Mouse (Mus musculus) forebrain, embryonic 14.5 days (tissue): ENCODE measurements at regions not wholly inside any gene's neighbourhood (a gene's known extent, or its start where the extent isn't known, plus 50 kb on each side); places are given as distances from the start of the nearest gene placed in this dataset.

Source experiments
- ATAC-seq: fragments of 200-750 bp; cut with Nextera tagmentation; 2 replicates; pipeline ENCODE4 v1.8.0; 2017; ENCODE audit warnings: mild to moderate bottlenecking, moderate library complexity
- DNase-seq: peaks from one replicate; pipeline ENCODE4 v3.0.0-alpha.2; 2015; ENCODE audit warnings: low spot score
- H3K27ac ChIP-seq: fragments of 300-500 bp; sonication (generic); 2 replicates; pipeline ENCODE4 v1.5.1; 2014; ENCODE audit warnings: low read depth, mild to moderate bottlenecking, control low read depth, low read length, moderate library complexity
- H3K27me3 ChIP-seq: fragments of 300-500 bp; sonication (generic); replicated peaks from 2 replicates; pipeline ENCODE4 v1.6.1; 2014; ENCODE audit warnings: low read length, control low read depth, mixed read lengths; ENCODE audit not compliant: control insufficient read depth, insufficient read depth
- H3K36me3 ChIP-seq: fragments of 300-500 bp; sonication (generic); 2 replicates; pipeline ENCODE4 v1.6.1; 2014; ENCODE audit warnings: low read length, control low read depth; ENCODE audit not compliant: control insufficient read depth, insufficient read depth
- H3K4me1 ChIP-seq: fragments of 300-500 bp; sonication (generic); 2 replicates; pipeline ENCODE4 v1.6.1; 2014; ENCODE audit warnings: antibody characterized with exemption, low read length, control low read depth; ENCODE audit not compliant: control insufficient read depth, insufficient read depth
- H3K4me2 ChIP-seq: fragments of 300-500 bp; sonication (generic); 2 replicates; pipeline ENCODE4 v1.6.1; 2014; ENCODE audit warnings: mild to moderate bottlenecking, control low read depth, low read length
- H3K4me3 ChIP-seq: fragments of 300-500 bp; sonication (generic); 2 replicates; pipeline ENCODE4 v1.5.1; 2014; ENCODE audit warnings: low read depth, low read length, control low read depth
- H3K9ac ChIP-seq: fragments of 300-500 bp; sonication (generic); 2 replicates; pipeline ENCODE4 v1.6.1; 2014; ENCODE audit warnings: mild to moderate bottlenecking, low read length, control low read depth, moderate library complexity
- H3K9me3 ChIP-seq: fragments of 300-500 bp; sonication (generic); replicated peaks from 2 replicates; pipeline ENCODE4 v1.6.1; 2016; ENCODE audit warnings: low read length, control low read depth, mixed read lengths; ENCODE audit not compliant: control insufficient read depth
- WGBS: fragments of 180-500 bp; shearing (Covaris S2); extraction: QIAGEN DNeasy Blood & Tissue Kit; methylation state at CpG from one replicate; pipeline ENCODE4 v1.1.7; 2014; 5-methylcytosine and 5-hydroxymethylcytosine counted together

- 86% methylated on average over 4 of the region's 4 CpGs for WGBS
- Histone ChIP-seq H3K4me1 (no peaks in the 10 kb centered on the region), H3K9ac (no peak overlapping the region), H3K36me3 (no peaks in the 10 kb centered on the region), H3K4me3 (no peak overlapping the region), H3K9me3 (no peaks in the 10 kb centered on the region), H3K4me2 (no peak overlapping the region), H3K27me3 (no peaks in the 10 kb centered on the region), H3K27ac (no peak overlapping the region)
- no peak for DNase-seq
- no peak for ATAC-seq
These were observed 127.0 kb upstream of the Cdc42ep3 start for GRCm38 (mm10) chr17:79481936-79482335.

GRCm38 (mm10) chr17:79485239-79485638 is 126.4 kb upstream of the Rmdn2 start:
- H3K4me3 ChIP-seq = no peak overlapping the region
- no peaks in the 10 kb centered on the region for H3K36me3 ChIP-seq
- no peak overlapping the region for H3K27ac ChIP-seq
- H3K9me3 ChIP-seq = no peaks in the 10 kb centered on the region
- DNase-seq = no peak
- no peak overlapping the region for H3K9ac ChIP-seq
- no peak overlapping the region for H3K4me2 ChIP-seq
- no peaks in the 10 kb centered on the region for H3K27me3 ChIP-seq
- WGBS = 87% methylated on average over 5 of the region's 5 CpGs
- H3K4me1 ChIP-seq = no peaks in the 10 kb centered on the region
- ATAC-seq = no peak

GRCm38 (mm10) chr17:79489306-79489705 is 122.4 kb upstream of the Rmdn2 start:
- Histone ChIP-seq H3K27me3 (no peaks in the 10 kb centered on the region), H3K4me1 (no peaks in the 10 kb centered on the region), H3K9me3 (no peaks in the 10 kb centered on the region), H3K4me2 (no peak overlapping the region), H3K36me3 (no peaks in the 10 kb centered on the region), H3K4me3 (no peak overlapping the region), H3K27ac (no peak overlapping the region), H3K9ac (no peak overlapping the region)
- WGBS = 83% methylated on average over 6 of the region's 6 CpGs
- ATAC-seq (no peak), DNase-seq (no peak)

- H3K9ac ChIP-seq = no peak overlapping the region
- DNase-seq (no peak), ATAC-seq (no peak)
- no peaks in the 10 kb centered on the region for H3K36me3 ChIP-seq
- H3K9me3 ChIP-seq = no peaks in the 10 kb centered on the region
- H3K27me3 ChIP-seq = no peaks in the 10 kb centered on the region
- H3K4me2 ChIP-seq = no peak overlapping the region
- WGBS = 76% methylated on average over 4 of the region's 4 CpGs
- no peak overlapping the region for H3K27ac ChIP-seq
- no peak overlapping the region for H3K4me3 ChIP-seq
- H3K4me1 ChIP-seq = no peaks in the 10 kb centered on the region
These were observed 114.0 kb upstream of the Rmdn2 start for GRCm38 (mm10) chr17:79497629-79498028.

- Histone ChIP-seq H3K9ac (no peak overlapping the region), H3K27me3 (no peaks in the 10 kb centered on the region), H3K4me1 (no peaks in the 10 kb centered on the region), H3K4me2 (no peak overlapping the region), H3K36me3 (no peaks in the 10 kb centered on the region), H3K27ac (no peak overlapping the region), H3K9me3 (no peaks in the 10 kb centered on the region), H3K4me3 (no peak overlapping the region)
- ATAC-seq (no peak), DNase-seq (no peak)
- WGBS = 91% methylated on average over 9 of the region's 9 CpGs
These were observed 113.3 kb upstream of the Rmdn2 start for GRCm38 (mm10) chr17:79498321-79498720.

GRCm38 (mm10) chr17:79501031-79501474 is 110.6 kb upstream of the Rmdn2 start:
- no peak overlapping the region for H3K4me2 ChIP-seq
- H3K36me3 ChIP-seq = no peaks in the 10 kb centered on the region
- no peak overlapping the region for H3K27ac ChIP-seq
- no peak for ATAC-seq
- no peak for DNase-seq
- H3K9me3 ChIP-seq = no peaks in the 10 kb centered on the region
- no peak overlapping the region for H3K4me3 ChIP-seq
- H3K4me1 ChIP-seq = no peaks in the 10 kb centered on the region
- 29% methylated on average over 1 of the region's 1 CpGs for WGBS
- H3K9ac ChIP-seq = no peak overlapping the region
- H3K27me3 ChIP-seq = no peaks in the 10 kb centered on the region

GRCm38 (mm10) chr17:79501926-79502325 is 109.7 kb upstream of the Rmdn2 start:
- Histone ChIP-seq H3K9ac (no peak overlapping the region), H3K4me3 (no peak overlapping the region), H3K27me3 (no peaks in the 10 kb centered on the region), H3K27ac (no peak overlapping the region), H3K36me3 (no peaks in the 10 kb centered on the region), H3K9me3 (no peaks in the 10 kb centered on the region), H3K4me1 (no peaks in the 10 kb centered on the region), H3K4me2 (no peak overlapping the region)
- WGBS = 95% methylated on average over 2 of the region's 2 CpGs
- no peak for ATAC-seq
- DNase-seq = no peak

- no peaks in the 10 kb centered on the region for H3K36me3 ChIP-seq
- 85% methylated on average over 2 of the region's 2 CpGs for WGBS
- H3K27me3 ChIP-seq = no peaks in the 10 kb centered on the region
- H3K4me1 ChIP-seq = no peaks in the 10 kb centered on the region
- H3K9me3 ChIP-seq = no peaks in the 10 kb centered on the region
- H3K4me3 ChIP-seq = no peak overlapping the region
- no peak overlapping the region for H3K27ac ChIP-seq
- DNase-seq (no peak), ATAC-seq (no peak)
- H3K4me2 ChIP-seq = no peak overlapping the region
- H3K9ac ChIP-seq = no peak overlapping the region
These were observed 108.6 kb upstream of the Rmdn2 start for GRCm38 (mm10) chr17:79503037-79503436.

GRCm38 (mm10) chr17:79504209-79504608 is 107.5 kb upstream of the Rmdn2 start:
- no peak for ATAC-seq
- no peak for DNase-seq
- H3K4me2 ChIP-seq = no peak overlapping the region
- WGBS = 92% methylated on average over 3 of the region's 3 CpGs
- H3K9me3 ChIP-seq = no peaks in the 10 kb centered on the region
- no peak overlapping the region for H3K4me3 ChIP-seq
- no peak overlapping the region for H3K27ac ChIP-seq
- H3K9ac ChIP-seq = no peak overlapping the region
- H3K27me3 ChIP-seq = no peaks in the 10 kb centered on the region
- no peaks in the 10 kb centered on the region for H3K36me3 ChIP-seq
- H3K4me1 ChIP-seq = no peaks in the 10 kb centered on the region
